Mouse (Mus musculus): ENCODE results near the gene Sirt1. TPM values are rescaled to one million over a fixed set of nuclear protein-coding genes. Genes with fewer than 3 reads are reported as not detected.
"Not testable (repeated sequence)": the region's sequence is repeated elsewhere in the genome, so short reads cannot be mapped to it uniquely, and the experiment has no call there.

Sirt1 gene
- polyA plus RNA-seq, 1 experiment from 2014 or later: 6.8 TPM

- H3K9ac ChIP-seq: no peak within 1 kb of the TSS
- H3K4me3 ChIP-seq (replicated peaks; ENCODE audit: low read length): no peak within 1 kb of the TSS
- no peak within 1 kb of the TSS for H3K27ac ChIP-seq
- H3K4me2 ChIP-seq (replicated peaks): no peak within 1 kb of the TSS
- H3K36me3 ChIP-seq (replicated peaks; ENCODE audit: control insufficient read depth, insufficient read depth): no peaks in the 10 kb centered on the region
- H3K9me3 ChIP-seq (ENCODE audit: control insufficient read depth, low read length): no peaks in the 10 kb centered on the region
- WGBS: 90% methylated on average over 18 of the region's 18 CpGs
- ATAC-seq (ENCODE audit: low FRiP score) (no peak), DNase-seq (ENCODE audit: low spot score) (no peak)
- H3K27me3 ChIP-seq (ENCODE audit: control insufficient read depth, insufficient read depth, low read length): no peaks in the 10 kb centered on the region
- no peaks in the 10 kb centered on the region for H3K4me1 ChIP-seq (replicated peaks; ENCODE audit: control insufficient read depth, insufficient read depth, low read length)
Measured at GRCm38 (mm10) chr10:63421739-63422735, 40.5 kb upstream of the Sirt1 start, which contains the start of gene Gm7075. Gene Gm7075 (minus strand): TSS chr10:63421789.

- no peaks in the 10 kb centered on the region for H3K36me3 ChIP-seq (replicated peaks; ENCODE audit: control insufficient read depth, insufficient read depth)
- H3K27ac ChIP-seq: no peak overlapping the region
- no peaks in the 10 kb centered on the region for H3K9me3 ChIP-seq (ENCODE audit: control insufficient read depth, low read length)
- DNase-seq (ENCODE audit: low spot score) (no peak), ATAC-seq (ENCODE audit: low FRiP score) (no peak)
- H3K4me2 ChIP-seq (replicated peaks): no peak overlapping the region
- no peak overlapping the region for H3K9ac ChIP-seq
- H3K4me3 ChIP-seq (replicated peaks; ENCODE audit: low read length): no peak overlapping the region
- 57% methylated on average over 5 of the region's 5 CpGs for WGBS
- H3K27me3 ChIP-seq (ENCODE audit: control insufficient read depth, insufficient read depth, low read length): no peaks in the 10 kb centered on the region
- H3K4me1 ChIP-seq (replicated peaks; ENCODE audit: control insufficient read depth, insufficient read depth, low read length): no peaks in the 10 kb centered on the region
Measured at GRCm38 (mm10) chr10:63417061-63417460, 35.6 kb upstream of the Sirt1 start.

GRCm38 (mm10) chr10:63415850-63416249, 34.3 kb upstream of the Sirt1 start:
- no peaks in the 10 kb centered on the region for H3K9me3 ChIP-seq (ENCODE audit: control insufficient read depth, low read length)
- no peak overlapping the region for H3K27ac ChIP-seq
- WGBS: 72% methylated on average over 7 of the region's 7 CpGs
- H3K4me2 ChIP-seq (replicated peaks): peak overlapping the region; percentile 15; the same call in 1 of the 2 replicates
- no peak overlapping the region; the same call in 1 of the 2 replicates for H3K4me3 ChIP-seq (replicated peaks; ENCODE audit: low read length)
- H3K4me1 ChIP-seq (replicated peaks; ENCODE audit: control insufficient read depth, insufficient read depth, low read length): no peaks in the 10 kb centered on the region
- ATAC-seq (ENCODE audit: low FRiP score) (no peak), DNase-seq (ENCODE audit: low spot score) (no peak)
- H3K27me3 ChIP-seq (ENCODE audit: control insufficient read depth, insufficient read depth, low read length): no peaks in the 10 kb centered on the region
- H3K9ac ChIP-seq: no peak overlapping the region
- H3K36me3 ChIP-seq (replicated peaks; ENCODE audit: control insufficient read depth, insufficient read depth): no peaks in the 10 kb centered on the region

- Histone ChIP-seq H3K27ac (no peak overlapping the region), H3K9ac (no peak overlapping the region), H3K9me3 (ENCODE audit: control insufficient read depth, low read length) (no peaks in the 10 kb centered on the region), H3K4me2 (replicated peaks) (no peak overlapping the region), H3K36me3 (replicated peaks; ENCODE audit: control insufficient read depth, insufficient read depth) (no peaks in the 10 kb centered on the region), H3K27me3 (ENCODE audit: control insufficient read depth, insufficient read depth, low read length) (no peaks in the 10 kb centered on the region), H3K4me1 (replicated peaks; ENCODE audit: control insufficient read depth, insufficient read depth, low read length) (no peaks in the 10 kb centered on the region), H3K4me3 (replicated peaks; ENCODE audit: low read length) (no peak overlapping the region)
- ATAC-seq (ENCODE audit: low FRiP score) (no peak), DNase-seq (ENCODE audit: low spot score) (no peak)
- WGBS: 89% methylated on average over 7 of the region's 7 CpGs
Measured at GRCm38 (mm10) chr10:63415287-63415686, 33.8 kb upstream of the Sirt1 start.

- H3K27me3 ChIP-seq (ENCODE audit: control insufficient read depth, insufficient read depth, low read length): no peaks in the 10 kb centered on the region
- H3K9ac ChIP-seq: no peak overlapping the region
- no peaks in the 10 kb centered on the region for H3K9me3 ChIP-seq (ENCODE audit: control insufficient read depth, low read length)
- H3K27ac ChIP-seq: no peak overlapping the region
- no peak overlapping the region for H3K4me3 ChIP-seq (replicated peaks; ENCODE audit: low read length)
- ATAC-seq (ENCODE audit: low FRiP score): no peak
- DNase-seq (ENCODE audit: low spot score): no peak
- H3K4me1 ChIP-seq (replicated peaks; ENCODE audit: control insufficient read depth, insufficient read depth, low read length): no peaks in the 10 kb centered on the region
- WGBS: 89% methylated on average over 17 of the region's 17 CpGs
- H3K36me3 ChIP-seq (replicated peaks; ENCODE audit: control insufficient read depth, insufficient read depth): no peaks in the 10 kb centered on the region
- H3K4me2 ChIP-seq (replicated peaks): no peak overlapping the region
Measured at GRCm38 (mm10) chr10:63412756-63413155, 31.3 kb upstream of the Sirt1 start.

- 100% methylated on average over 6 of the region's 7 CpGs for WGBS
- not testable (repeated sequence) for H3K4me3 ChIP-seq (replicated peaks; ENCODE audit: low read length); H3K36me3 ChIP-seq (replicated peaks; ENCODE audit: control insufficient read depth, insufficient read depth); H3K4me2 ChIP-seq (replicated peaks); H3K9me3 ChIP-seq (ENCODE audit: control insufficient read depth, low read length); H3K4me1 ChIP-seq (replicated peaks; ENCODE audit: control insufficient read depth, insufficient read depth, low read length); DNase-seq (ENCODE audit: low spot score); H3K27ac ChIP-seq; H3K9ac ChIP-seq; H3K27me3 ChIP-seq (ENCODE audit: control insufficient read depth, insufficient read depth, low read length); ATAC-seq (ENCODE audit: low FRiP score)
Measured at GRCm38 (mm10) chr10:63411674-63412073, 30.2 kb upstream of the Sirt1 start.

- no peak overlapping the region for H3K9ac ChIP-seq
- no peaks in the 10 kb centered on the region for H3K36me3 ChIP-seq (replicated peaks; ENCODE audit: control insufficient read depth, insufficient read depth)
- no peaks in the 10 kb centered on the region for H3K4me1 ChIP-seq (replicated peaks; ENCODE audit: control insufficient read depth, insufficient read depth, low read length)
- ATAC-seq (ENCODE audit: low FRiP score) (no peak; the same call in 1 of the 2 replicates), DNase-seq (ENCODE audit: low spot score) (no peak)
- H3K9me3 ChIP-seq (ENCODE audit: control insufficient read depth, low read length): no peaks in the 10 kb centered on the region
- no peak overlapping the region for H3K4me3 ChIP-seq (replicated peaks; ENCODE audit: low read length)
- 66% methylated on average over 16 of the region's 16 CpGs for WGBS
- H3K27ac ChIP-seq: no peak overlapping the region
- H3K27me3 ChIP-seq (ENCODE audit: control insufficient read depth, insufficient read depth, low read length): no peaks in the 10 kb centered on the region
- no peak overlapping the region for H3K4me2 ChIP-seq (replicated peaks)
Measured at GRCm38 (mm10) chr10:63410162-63410956, 28.9 kb upstream of the Sirt1 start.

GRCm38 (mm10) chr10:63403636-63404035, 22.1 kb upstream of the Sirt1 start:
- Histone ChIP-seq H3K9me3 (ENCODE audit: control insufficient read depth, low read length) (no peaks in the 10 kb centered on the region), H3K36me3 (replicated peaks; ENCODE audit: control insufficient read depth, insufficient read depth) (no peaks in the 10 kb centered on the region), H3K4me2 (replicated peaks) (no peak overlapping the region), H3K4me3 (replicated peaks; ENCODE audit: low read length) (no peak overlapping the region), H3K4me1 (replicated peaks; ENCODE audit: control insufficient read depth, insufficient read depth, low read length) (no peaks in the 10 kb centered on the region), H3K9ac (no peak overlapping the region), H3K27me3 (ENCODE audit: control insufficient read depth, insufficient read depth, low read length) (no peaks in the 10 kb centered on the region), H3K27ac (no peak overlapping the region)
- 79% methylated on average over 2 of the region's 2 CpGs for WGBS
- ATAC-seq (ENCODE audit: low FRiP score) (no peak), DNase-seq (ENCODE audit: low spot score) (no peak)

All from hindbrain, embryonic 14.5 days (tissue).